Mouse (Mus musculus) stomach, embryonic 15.5 days (tissue): ENCODE measurements around the gene Ensa. TPM values are rescaled to one million over a fixed set of nuclear protein-coding genes. Genes with fewer than 3 reads are reported as not detected.

Experiments used
- ATAC-seq: fragments of 200-750 bp; cut with Nextera tagmentation; 2 replicates; pipeline ENCODE4 v1.8.0; 2017; ENCODE audit warnings: low read depth, moderate number of reproducible peaks, moderate TSS enrichment; ENCODE audit not compliant: insufficient read depth, low FRiP score
- H3K27ac ChIP-seq: fragments of 300-500 bp; sonication (generic); 2 replicates; pipeline ENCODE4 v1.5.1; 2015; ENCODE audit warnings: mild to moderate bottlenecking, inconsistent platforms
- H3K27me3 ChIP-seq: fragments of 300-500 bp; sonication (generic); replicated peaks from 2 replicates; pipeline ENCODE4 v1.6.1; 2015; ENCODE audit warnings: inconsistent platforms
- H3K36me3 ChIP-seq: fragments of 300-500 bp; sonication (generic); 2 replicates; pipeline ENCODE4 v1.6.1; 2015; ENCODE audit warnings: inconsistent platforms
- H3K4me1 ChIP-seq: fragments of 300-500 bp; sonication (generic); 2 replicates; pipeline ENCODE4 v1.6.1; 2015; ENCODE audit warnings: inconsistent platforms
- H3K4me2 ChIP-seq: fragments of 300-500 bp; sonication (generic); 2 replicates; pipeline ENCODE4 v1.6.1; 2015; ENCODE audit warnings: mild to moderate bottlenecking, inconsistent platforms
- H3K4me3 ChIP-seq: fragments of 300-500 bp; sonication (generic); replicated peaks from 2 replicates; pipeline ENCODE4 v1.5.1; 2015; ENCODE audit warnings: inconsistent platforms
- H3K9ac ChIP-seq: fragments of 300-500 bp; sonication (generic); 2 replicates; pipeline ENCODE4 v1.6.1; 2015; ENCODE audit warnings: inconsistent platforms
- H3K9me3 ChIP-seq: fragments of 300-500 bp; sonication (generic); 2 replicates; pipeline ENCODE4 v1.6.1; 2016; ENCODE audit warnings: inconsistent platforms
- WGBS: fragments of 180-500 bp; shearing (Covaris S2); methylation state at CpG from one replicate; pipeline ENCODE4 v1.1.7; 2015; 5-methylcytosine and 5-hydroxymethylcytosine counted together
- polyA plus RNA-seq: library from polyadenylated mRNA; unstranded; fragments of >200 nt; fragmentation: Nextera tagmentation; extraction: Ambion mirVana; gene quantifications from 2 replicates; pipeline ENCODE4 v1.2.1, GENCODE M21; 2015

Gene Ensa
- polyA plus RNA-seq, 1 experiment from 2014 or later = 65.6 TPM

GRCm38 (mm10) chr3:95674812-95675211, 50.0 kb downstream of the Ensa start:
- H3K9me3 ChIP-seq = no peaks in the 10 kb centered on the region
- peak overlapping the region; percentile 98 for H3K27ac ChIP-seq
- H3K36me3 ChIP-seq = no peaks in the 10 kb centered on the region
- H3K4me2 ChIP-seq = peak overlapping the region; percentile 46
- H3K4me3 ChIP-seq = no peak overlapping the region; the same call in 1 of the 2 replicates
- no peak overlapping the region for H3K9ac ChIP-seq
- 3% methylated on average over 6 of the region's 6 CpGs for WGBS
- no peaks in the 10 kb centered on the region for H3K27me3 ChIP-seq
- peak; percentile 61 for ATAC-seq
- peaks cover 58% of the 10 kb centered on the region for H3K4me1 ChIP-seq

GRCm38 (mm10) chr3:95675301-95676092, 50.7 kb downstream of the Ensa start:
- Histone ChIP-seq H3K27me3 (no peaks in the 10 kb centered on the region), H3K27ac (peak overlapping the region; percentile 98), H3K4me3 (no peak overlapping the region; the same call in 1 of the 2 replicates), H3K9ac (no peak overlapping the region), H3K9me3 (no peaks in the 10 kb centered on the region), H3K4me1 (peaks cover 58% of the 10 kb centered on the region), H3K4me2 (peak overlapping the region; percentile 46), H3K36me3 (no peaks in the 10 kb centered on the region)
- WGBS = 11% methylated on average over 8 of the region's 8 CpGs
- peak; percentile 28; the same call in 1 of the 2 replicates for ATAC-seq

- WGBS = 63% methylated on average over 15 of the region's 15 CpGs
- H3K4me3 ChIP-seq = no peak overlapping the region
- H3K27ac ChIP-seq = 0 out of 2 replicates have a peak overlapping the region, but pooled peaks have one; percentile 98
- peaks cover 55% of the 10 kb centered on the region for H3K4me1 ChIP-seq
- H3K9ac ChIP-seq = no peak overlapping the region
- ATAC-seq = no peak
- no peaks in the 10 kb centered on the region for H3K9me3 ChIP-seq
- H3K4me2 ChIP-seq = no peak overlapping the region
- H3K27me3 ChIP-seq = no peaks in the 10 kb centered on the region
- H3K36me3 ChIP-seq = no peaks in the 10 kb centered on the region
Observed at GRCm38 (mm10) chr3:95676745-95677419, 52.1 kb downstream of the Ensa start.

- 80% methylated on average over 19 of the region's 19 CpGs for WGBS
- Histone ChIP-seq H3K9me3 (no peaks in the 10 kb centered on the region), H3K4me3 (no peak overlapping the region), H3K4me1 (peaks cover 49% of the 10 kb centered on the region), H3K9ac (no peak overlapping the region), H3K4me2 (no peak overlapping the region), H3K27me3 (no peaks in the 10 kb centered on the region), H3K36me3 (no peaks in the 10 kb centered on the region), H3K27ac (no peak overlapping the region)
- ATAC-seq = no peak
Observed at GRCm38 (mm10) chr3:95677420-95678090, 52.8 kb downstream of the Ensa start.

GRCm38 (mm10) chr3:95679551-95679950, 54.8 kb downstream of the Ensa start:
- peaks cover 38% of the 10 kb centered on the region for H3K4me1 ChIP-seq
- no peaks in the 10 kb centered on the region for H3K27me3 ChIP-seq
- 94% methylated on average over 8 of the region's 8 CpGs for WGBS

GRCm38 (mm10) chr3:95680673-95681072, 55.9 kb downstream of the Ensa start:
- no peak overlapping the region for H3K9ac ChIP-seq

More at GRCm38 (mm10) chr3:95679551-95679950, 54.8 kb downstream of the Ensa start:
- no peak overlapping the region for H3K27ac ChIP-seq
- no peak overlapping the region for H3K9ac ChIP-seq
- H3K36me3 ChIP-seq = no peaks in the 10 kb centered on the region
- no peaks in the 10 kb centered on the region for H3K9me3 ChIP-seq
- no peak for ATAC-seq
- no peak overlapping the region for H3K4me3 ChIP-seq
- H3K4me2 ChIP-seq = no peak overlapping the region

GRCm38 (mm10) chr3:95681365-95681764, 56.6 kb downstream of the Ensa start:
- Histone ChIP-seq H3K4me1 (peaks cover 24% of the 10 kb centered on the region), H3K36me3 (no peaks in the 10 kb centered on the region), H3K9ac (no peak overlapping the region), H3K27ac (no peak overlapping the region), H3K4me2 (no peak overlapping the region), H3K9me3 (no peaks in the 10 kb centered on the region), H3K27me3 (no peaks in the 10 kb centered on the region), H3K4me3 (no peak overlapping the region)
- no peak for ATAC-seq
- 39% methylated on average over 11 of the region's 11 CpGs for WGBS

More at GRCm38 (mm10) chr3:95680673-95681072, 55.9 kb downstream of the Ensa start:
- Histone ChIP-seq H3K4me2 (no peak overlapping the region), H3K4me1 (peaks cover 29% of the 10 kb centered on the region), H3K27me3 (no peaks in the 10 kb centered on the region), H3K27ac (no peak overlapping the region), H3K36me3 (no peaks in the 10 kb centered on the region), H3K9me3 (no peaks in the 10 kb centered on the region), H3K4me3 (no peak overlapping the region)
- ATAC-seq = no peak
- WGBS = 85% methylated on average over 6 of the region's 6 CpGs

Other genes starting within 250 kb of the Ensa start
- gene 4930558C23Rik, start 222.2 kb upstream of the Ensa start, polyA plus RNA-seq = not detected in 2 replicates
- 38.6 and 42.4 TPM in 2 replicates for gene Arnt, start 190.6 kb upstream of the Ensa start, polyA plus RNA-seq
- gene Ctsk, start 125.7 kb upstream of the Ensa start, polyA plus RNA-seq = 11.7 and 12.2 TPM in 2 replicates
- 32.5 and 33.6 TPM in 2 replicates for gene Ctss, start 98.2 kb upstream of the Ensa start, polyA plus RNA-seq
- not detected in 2 replicates for gene Hormad1, start 65.3 kb upstream of the Ensa start, polyA plus RNA-seq
- 36.5 and 39.0 TPM in 2 replicates for gene Golph3l, start 36.1 kb upstream of the Ensa start, polyA plus RNA-seq
- 54.1 and 57.7 TPM in 2 replicates for gene Mcl1, start 33.8 kb downstream of the Ensa start, polyA plus RNA-seq
- 3.8 and 7.3 TPM in 2 replicates for gene Adamtsl4, start 62.9 kb downstream of the Ensa start, polyA plus RNA-seq
- gene Ecm1, start 114.6 kb downstream of the Ensa start, polyA plus RNA-seq = 18.5 and 42.6 TPM in 2 replicates
- 46.4 and 50.2 TPM in 2 replicates for gene Tars2, start 135.2 kb downstream of the Ensa start, polyA plus RNA-seq
- gene Rprd2, start 193.9 kb downstream of the Ensa start, polyA plus RNA-seq = 20.5 TPM in 2 replicates
- 44.0 and 44.7 TPM in 2 replicates for gene Prpf3, start 230.9 kb downstream of the Ensa start, polyA plus RNA-seq
- gene Mrps21, start 246.5 kb downstream of the Ensa start, polyA plus RNA-seq = 312 and 324 TPM in 2 replicates